Mouse (Mus musculus): ENCODE results near the gene Tex11. TPM values are rescaled to one million over a fixed set of nuclear protein-coding genes. Genes with fewer than 3 reads are reported as not detected.

The Tex11 gene
- polyA plus RNA-seq, 2 experiments, result 0.04 to 0.05 TPM

GRCm38 (mm10) chrX:101063503-101063902, 4.0 kb upstream of the Tex11 start:
- DNase-seq (ENCODE audit: low read depth in 3 of 3, low spot score in 3 of 3) (no peak), ATAC-seq (ENCODE audit: insufficient read depth) (no peak)
- H3K4me3 ChIP-seq (ENCODE audit: insufficient read depth in 1 of 2, low read depth in 2 of 2, low read length in 2 of 2), result no peak overlapping the region
- no peaks in the 10 kb centered on the region for H3K4me1 ChIP-seq (replicated peaks; ENCODE audit: control insufficient read depth in 2 of 2, insufficient read depth in 2 of 2, low read length in 1 of 2)
- no peak overlapping the region for H3K4me2 ChIP-seq (ENCODE audit: low read depth)
- H3K27ac ChIP-seq, result no peak overlapping the region
- TF ChIP-seq CTCF (IDR thresholded peaks at IDR 0.05; ENCODE audit: low read depth) (no peak), EP300 (IDR thresholded peaks at IDR 0.05; ENCODE audit: low read depth) (no peak)
- H3K27me3 ChIP-seq (ENCODE audit: control insufficient read depth, insufficient read depth, low read length), result no peaks in the 10 kb centered on the region
- H3K9ac ChIP-seq (replicated peaks), result no peak overlapping the region
- no peaks in the 10 kb centered on the region for H3K36me3 ChIP-seq (replicated peaks; ENCODE audit: control insufficient read depth, insufficient read depth, low read depth)
- no peaks in the 10 kb centered on the region for H3K9me3 ChIP-seq (ENCODE audit: control insufficient read depth, low read length)
- 48% methylated on average over 2 of the region's 2 CpGs for WGBS (ENCODE audit: insufficient replicate concordance)

GRCm38 (mm10) chrX:100943640-100944039, 115.8 kb downstream of the Tex11 start:
- no peaks in the 10 kb centered on the region for H3K4me1 ChIP-seq (replicated peaks; ENCODE audit: control insufficient read depth in 2 of 2, insufficient read depth in 2 of 2, low read length in 1 of 2)
- 29% methylated on average over 2 of the region's 2 CpGs for WGBS (ENCODE audit: insufficient replicate concordance)

DNA sequence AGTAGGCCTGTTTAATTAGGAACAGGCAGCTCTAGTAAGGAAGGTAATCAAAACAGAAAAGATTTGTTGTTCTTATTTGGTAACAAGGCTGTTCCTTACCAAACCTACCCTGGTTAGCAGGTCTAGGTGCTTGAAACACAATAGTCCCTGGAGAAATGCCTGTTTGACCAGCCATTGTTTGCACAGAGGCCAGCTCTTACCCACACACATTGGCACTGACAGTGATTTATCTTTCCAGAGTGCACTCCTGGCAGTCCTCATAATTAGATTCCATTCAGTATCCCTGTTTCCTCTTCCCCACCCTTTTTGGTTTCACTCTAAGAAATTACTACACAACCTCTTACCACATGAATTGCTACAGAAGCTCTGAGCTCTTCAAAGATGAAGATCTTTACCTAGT, 220.3 kb downstream of the Tex11 start:
- H3K27ac ChIP-seq, result no peak overlapping the region
- H3K4me1 ChIP-seq (replicated peaks; ENCODE audit: control insufficient read depth in 2 of 2, insufficient read depth in 2 of 2, low read length in 1 of 2), result no peaks in the 10 kb centered on the region
- ATAC-seq (ENCODE audit: insufficient read depth) (no peak), DNase-seq (ENCODE audit: low read depth in 3 of 3, low spot score in 3 of 3) (no peak)
- H3K36me3 ChIP-seq (replicated peaks; ENCODE audit: control insufficient read depth, insufficient read depth, low read depth), result no peaks in the 10 kb centered on the region
- no peaks in the 10 kb centered on the region for H3K9me3 ChIP-seq (ENCODE audit: control insufficient read depth, low read length)
- TF ChIP-seq EP300 (IDR thresholded peaks at IDR 0.05; ENCODE audit: low read depth) (no peak), CTCF (IDR thresholded peaks at IDR 0.05; ENCODE audit: low read depth) (no peak)
- no peak overlapping the region for H3K9ac ChIP-seq (replicated peaks)
- H3K4me3 ChIP-seq (ENCODE audit: insufficient read depth in 1 of 2, low read depth in 2 of 2, low read length in 2 of 2), result no peak overlapping the region
- H3K4me2 ChIP-seq (ENCODE audit: low read depth), result no peak overlapping the region
- no peaks in the 10 kb centered on the region; the same call in 1 of the 2 replicates for H3K27me3 ChIP-seq (ENCODE audit: control insufficient read depth, insufficient read depth, low read length)

More at GRCm38 (mm10) chrX:100943640-100944039, 115.8 kb downstream of the Tex11 start:
- TF ChIP-seq EP300 (IDR thresholded peaks at IDR 0.05; ENCODE audit: low read depth) (no peak), CTCF (IDR thresholded peaks at IDR 0.05; ENCODE audit: low read depth) (no peak)
- DNase-seq (ENCODE audit: low read depth in 3 of 3, low spot score in 3 of 3), result no peak
- H3K27me3 ChIP-seq (ENCODE audit: control insufficient read depth, insufficient read depth, low read length), result no peaks in the 10 kb centered on the region
- H3K9me3 ChIP-seq (ENCODE audit: control insufficient read depth, low read length), result no peaks in the 10 kb centered on the region
- no peak for ATAC-seq (ENCODE audit: insufficient read depth)
- H3K9ac ChIP-seq (replicated peaks), result no peak overlapping the region
- no peak overlapping the region for H3K4me2 ChIP-seq (ENCODE audit: low read depth)
- H3K27ac ChIP-seq, result no peak overlapping the region
- no peak overlapping the region for H3K4me3 ChIP-seq (ENCODE audit: insufficient read depth in 1 of 2, low read depth in 2 of 2, low read length in 2 of 2)
- H3K36me3 ChIP-seq (replicated peaks; ENCODE audit: control insufficient read depth, insufficient read depth, low read depth), result no peaks in the 10 kb centered on the region

DNA sequence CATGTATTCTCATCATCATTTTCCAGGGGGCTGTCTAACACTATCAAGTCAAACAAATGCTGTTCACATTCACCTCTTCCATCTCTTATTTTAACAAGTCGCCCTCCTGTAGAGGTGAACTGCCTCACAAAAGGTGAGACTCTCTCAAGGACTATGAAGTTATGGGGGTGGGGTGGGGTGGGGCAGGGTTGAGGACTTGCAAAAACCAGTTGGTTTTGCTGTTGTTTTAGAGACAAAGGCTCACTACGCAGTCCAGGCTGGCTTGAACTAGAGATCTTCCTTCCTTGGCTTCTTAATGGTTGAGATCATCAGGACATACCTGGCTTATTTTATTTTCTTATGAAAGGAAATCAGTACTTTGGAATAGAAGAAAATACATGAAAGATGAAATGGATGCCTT, 226.7 kb downstream of the Tex11 start:
- no peaks in the 10 kb centered on the region for H3K36me3 ChIP-seq (replicated peaks; ENCODE audit: control insufficient read depth, insufficient read depth, low read depth)
- no peak overlapping the region for H3K4me2 ChIP-seq (ENCODE audit: low read depth)
- no peaks in the 10 kb centered on the region for H3K4me1 ChIP-seq (replicated peaks; ENCODE audit: control insufficient read depth in 2 of 2, insufficient read depth in 2 of 2, low read length in 1 of 2)
- H3K4me3 ChIP-seq (ENCODE audit: insufficient read depth in 1 of 2, low read depth in 2 of 2, low read length in 2 of 2), result no peak overlapping the region
- H3K9me3 ChIP-seq (ENCODE audit: control insufficient read depth, low read length), result no peaks in the 10 kb centered on the region
- no peak for ATAC-seq (ENCODE audit: insufficient read depth)
- H3K27me3 ChIP-seq (ENCODE audit: control insufficient read depth, insufficient read depth, low read length), result no peaks in the 10 kb centered on the region
- no peak overlapping the region for H3K9ac ChIP-seq (replicated peaks)
- H3K27ac ChIP-seq, result no peak overlapping the region
- WGBS (ENCODE audit: insufficient replicate concordance), result 58% methylated on average over 2 of the region's 2 CpGs
- TF ChIP-seq EP300 (IDR thresholded peaks at IDR 0.05; ENCODE audit: low read depth), result no peak
- no peak for TF ChIP-seq CTCF (IDR thresholded peaks at IDR 0.05; ENCODE audit: low read depth)
- DNase-seq (ENCODE audit: low read depth in 3 of 3, low spot score in 3 of 3), result no peak

DNA sequence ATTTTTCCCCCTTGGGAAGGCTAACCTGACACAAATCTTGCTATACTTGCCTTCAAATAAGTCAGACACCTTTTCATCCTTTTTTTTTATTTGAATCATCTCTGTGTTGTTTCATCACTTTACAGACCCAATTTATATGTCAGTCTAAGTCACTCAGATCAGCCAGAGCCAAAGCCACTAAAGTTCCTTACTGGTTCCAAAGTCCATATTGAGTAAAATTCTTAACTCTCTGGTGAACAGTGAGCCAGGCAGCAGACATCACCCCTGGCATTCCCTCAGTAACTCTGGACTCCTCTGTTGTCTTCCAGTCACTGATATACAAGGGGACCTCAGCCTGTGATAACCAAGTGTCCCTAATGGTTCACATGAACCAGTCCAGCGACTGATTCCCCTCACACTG, 233.9 kb downstream of the Tex11 start:
- 30% methylated on average over 1 of the region's 1 CpGs for WGBS (ENCODE audit: insufficient replicate concordance)
- TF ChIP-seq EP300 (IDR thresholded peaks at IDR 0.05; ENCODE audit: low read depth), result no peak
- no peak for TF ChIP-seq CTCF (IDR thresholded peaks at IDR 0.05; ENCODE audit: low read depth)
- Histone ChIP-seq H3K4me3 (ENCODE audit: insufficient read depth in 1 of 2, low read depth in 2 of 2, low read length in 2 of 2) (no peak overlapping the region), H3K36me3 (replicated peaks; ENCODE audit: control insufficient read depth, insufficient read depth, low read depth) (no peaks in the 10 kb centered on the region), H3K27ac (no peak overlapping the region), H3K9ac (replicated peaks) (no peak overlapping the region), H3K27me3 (ENCODE audit: control insufficient read depth, insufficient read depth, low read length) (no peaks in the 10 kb centered on the region), H3K4me1 (replicated peaks; ENCODE audit: control insufficient read depth in 2 of 2, insufficient read depth in 2 of 2, low read length in 1 of 2) (no peaks in the 10 kb centered on the region), H3K4me2 (ENCODE audit: low read depth) (no peak overlapping the region), H3K9me3 (ENCODE audit: control insufficient read depth, low read length) (no peaks in the 10 kb centered on the region)
- no peak for DNase-seq (ENCODE audit: low read depth in 3 of 3, low spot score in 3 of 3)
- ATAC-seq (ENCODE audit: insufficient read depth), result no peak
